Mouse (Mus musculus): ENCODE data around the gene Pard3b. TPM values are rescaled to one million over a fixed set of nuclear protein-coding genes. Genes with fewer than 3 reads are reported as not detected.
"Not testable (repeated sequence)": the region's sequence is repeated elsewhere in the genome, so short reads cannot be mapped to it uniquely, and the experiment has no call there.

Pard3b gene
- polyA plus RNA-seq, 1 experiment from 2014 or later = 15.4 TPM

GRCm38 (mm10) chr1:62604644-62605043 lies 966.0 kb downstream of the Pard3b start:
- WGBS = 97% methylated on average over 1 of the region's 1 CpGs
- H3K27me3 ChIP-seq (ENCODE audit: control insufficient read depth, insufficient read depth, low read length); DNase-seq (ENCODE audit: low spot score); H3K4me1 ChIP-seq (replicated peaks; ENCODE audit: control insufficient read depth, insufficient read depth, low read length); H3K36me3 ChIP-seq (ENCODE audit: control insufficient read depth, insufficient read depth, low read length); H3K27ac ChIP-seq (ENCODE audit: low read depth, low read length); H3K9ac ChIP-seq (ENCODE audit: low read length); H3K4me2 ChIP-seq (ENCODE audit: low read depth, low read length, severe bottlenecking); H3K9me3 ChIP-seq (ENCODE audit: control insufficient read depth, low read length); H3K4me3 ChIP-seq (ENCODE audit: low read depth, low read length); ATAC-seq (replicated peaks; ENCODE audit: low FRiP score): not testable (repeated sequence)

- Histone ChIP-seq H3K36me3 (ENCODE audit: control insufficient read depth, insufficient read depth, low read length) (no peaks in the 10 kb centered on the region), H3K4me2 (ENCODE audit: low read depth, low read length, severe bottlenecking) (no peak overlapping the region), H3K4me3 (ENCODE audit: low read depth, low read length) (no peak overlapping the region), H3K9me3 (ENCODE audit: control insufficient read depth, low read length) (no peaks in the 10 kb centered on the region), H3K9ac (ENCODE audit: low read length) (no peak overlapping the region), H3K27ac (ENCODE audit: low read depth, low read length) (no peak overlapping the region), H3K4me1 (replicated peaks; ENCODE audit: control insufficient read depth, insufficient read depth, low read length) (no peaks in the 10 kb centered on the region), H3K27me3 (ENCODE audit: control insufficient read depth, insufficient read depth, low read length) (no peaks in the 10 kb centered on the region)
- ATAC-seq (replicated peaks; ENCODE audit: low FRiP score) = no peak
- DNase-seq (ENCODE audit: low spot score) = no peak
- WGBS = 75% methylated on average over 3 of the region's 3 CpGs
Measured at GRCm38 (mm10) chr1:62618109-62618665, 979.6 kb downstream of the Pard3b start.

DNA sequence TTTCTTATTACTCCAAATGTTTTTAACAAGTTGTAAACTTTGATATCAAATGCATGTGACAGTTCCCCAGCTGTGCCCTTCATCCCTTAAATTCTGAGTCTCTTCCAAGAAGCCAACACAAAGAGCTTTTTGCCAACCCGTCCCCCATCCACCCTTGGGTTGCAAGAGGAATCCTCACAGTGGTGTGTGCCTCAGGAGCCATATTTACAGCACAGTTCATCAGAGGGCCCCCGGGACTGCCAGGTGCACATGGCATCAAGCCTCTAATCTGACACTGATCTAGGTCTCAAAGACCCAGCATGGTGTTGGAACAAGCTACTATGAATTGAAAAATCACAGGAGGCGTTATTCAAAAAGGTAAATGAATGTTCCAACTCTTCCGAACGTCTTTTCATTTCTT lies 980.8 kb downstream of the Pard3b start:
- no peak overlapping the region for H3K27ac ChIP-seq (ENCODE audit: low read depth, low read length)
- H3K36me3 ChIP-seq (ENCODE audit: control insufficient read depth, insufficient read depth, low read length) = no peaks in the 10 kb centered on the region
- no peaks in the 10 kb centered on the region for H3K9me3 ChIP-seq (ENCODE audit: control insufficient read depth, low read length)
- WGBS = 88% methylated on average over 5 of the region's 5 CpGs
- H3K9ac ChIP-seq (ENCODE audit: low read length) = no peak overlapping the region
- no peak overlapping the region for H3K4me2 ChIP-seq (ENCODE audit: low read depth, low read length, severe bottlenecking)
- no peak overlapping the region for H3K4me3 ChIP-seq (ENCODE audit: low read depth, low read length)
- DNase-seq (ENCODE audit: low spot score) (no peak), ATAC-seq (replicated peaks; ENCODE audit: low FRiP score) (no peak)
- no peaks in the 10 kb centered on the region for H3K4me1 ChIP-seq (replicated peaks; ENCODE audit: control insufficient read depth, insufficient read depth, low read length)
- no peaks in the 10 kb centered on the region for H3K27me3 ChIP-seq (ENCODE audit: control insufficient read depth, insufficient read depth, low read length)

- Histone ChIP-seq H3K4me1 (replicated peaks; ENCODE audit: control insufficient read depth, insufficient read depth, low read length) (no peaks in the 10 kb centered on the region), H3K9ac (ENCODE audit: low read length) (no peak overlapping the region), H3K27ac (ENCODE audit: low read depth, low read length) (no peak overlapping the region), H3K4me2 (ENCODE audit: low read depth, low read length, severe bottlenecking) (no peak overlapping the region), H3K36me3 (ENCODE audit: control insufficient read depth, insufficient read depth, low read length) (no peaks in the 10 kb centered on the region), H3K9me3 (ENCODE audit: control insufficient read depth, low read length) (no peaks in the 10 kb centered on the region), H3K27me3 (ENCODE audit: control insufficient read depth, insufficient read depth, low read length) (no peaks in the 10 kb centered on the region), H3K4me3 (ENCODE audit: low read depth, low read length) (no peak overlapping the region)
- 88% methylated on average over 1 of the region's 1 CpGs for WGBS
- DNase-seq (ENCODE audit: low spot score) (no peak), ATAC-seq (replicated peaks; ENCODE audit: low FRiP score) (no peak)
Measured at GRCm38 (mm10) chr1:62622447-62622846, 983.8 kb downstream of the Pard3b start.

DNA sequence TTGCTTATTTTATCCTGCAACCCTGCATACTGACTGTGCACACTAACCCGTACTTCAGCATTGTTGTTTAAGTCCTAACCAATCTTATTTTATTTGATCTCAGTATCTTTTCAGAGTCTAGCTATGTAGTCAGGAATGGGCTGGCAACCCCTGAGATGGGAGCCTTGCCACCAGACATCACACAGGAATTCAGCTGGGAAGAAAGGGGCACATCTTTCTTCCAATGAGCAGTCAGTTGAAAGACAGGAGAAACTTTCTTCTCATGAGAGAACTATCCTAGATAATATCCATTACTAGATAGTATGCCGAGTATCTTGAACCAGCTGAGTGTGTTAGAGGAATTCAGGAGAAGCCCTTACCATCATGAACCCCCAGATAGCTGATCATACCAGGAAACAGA lies 985.5 kb downstream of the Pard3b start:
- Histone ChIP-seq H3K9me3 (ENCODE audit: control insufficient read depth, low read length) (no peaks in the 10 kb centered on the region), H3K9ac (ENCODE audit: low read length) (no peak overlapping the region), H3K27ac (ENCODE audit: low read depth, low read length) (no peak overlapping the region), H3K27me3 (ENCODE audit: control insufficient read depth, insufficient read depth, low read length) (no peaks in the 10 kb centered on the region), H3K4me3 (ENCODE audit: low read depth, low read length) (no peak overlapping the region), H3K4me1 (replicated peaks; ENCODE audit: control insufficient read depth, insufficient read depth, low read length) (no peaks in the 10 kb centered on the region), H3K36me3 (ENCODE audit: control insufficient read depth, insufficient read depth, low read length) (no peaks in the 10 kb centered on the region), H3K4me2 (ENCODE audit: low read depth, low read length, severe bottlenecking) (no peak overlapping the region)
- WGBS = 91% methylated on average over 2 of the region's 2 CpGs
- no peak for ATAC-seq (replicated peaks; ENCODE audit: low FRiP score)
- DNase-seq (ENCODE audit: low spot score) = no peak

DNA sequence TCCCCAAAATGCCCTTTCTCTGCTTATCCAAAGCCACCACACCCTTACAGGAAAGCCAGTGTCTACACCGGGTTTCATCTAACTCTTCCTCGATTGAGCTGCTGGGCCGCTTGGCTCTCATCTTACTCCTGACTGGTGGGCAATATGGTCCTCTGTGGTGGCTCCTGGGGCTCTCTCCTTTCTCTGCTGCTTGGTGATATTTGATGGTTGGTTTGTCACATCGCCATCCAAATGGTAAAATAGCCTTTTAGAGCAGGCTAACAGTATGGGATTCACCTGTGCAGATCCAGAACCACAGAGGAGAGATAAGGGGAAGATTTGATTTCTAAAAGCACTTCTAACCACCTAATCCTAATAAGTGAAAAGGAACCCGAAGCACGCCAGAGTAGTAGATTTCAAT lies 986.2 kb downstream of the Pard3b start:
- ATAC-seq (replicated peaks; ENCODE audit: low FRiP score) (no peak), DNase-seq (ENCODE audit: low spot score) (no peak)
- H3K36me3 ChIP-seq (ENCODE audit: control insufficient read depth, insufficient read depth, low read length) = no peaks in the 10 kb centered on the region
- H3K9ac ChIP-seq (ENCODE audit: low read length) = no peak overlapping the region
- no peaks in the 10 kb centered on the region for H3K4me1 ChIP-seq (replicated peaks; ENCODE audit: control insufficient read depth, insufficient read depth, low read length)
- H3K4me3 ChIP-seq (ENCODE audit: low read depth, low read length) = no peak overlapping the region
- WGBS = 93% methylated on average over 6 of the region's 6 CpGs
- no peak overlapping the region for H3K4me2 ChIP-seq (ENCODE audit: low read depth, low read length, severe bottlenecking)
- no peaks in the 10 kb centered on the region for H3K27me3 ChIP-seq (ENCODE audit: control insufficient read depth, insufficient read depth, low read length)
- H3K27ac ChIP-seq (ENCODE audit: low read depth, low read length) = no peak overlapping the region
- no peaks in the 10 kb centered on the region for H3K9me3 ChIP-seq (ENCODE audit: control insufficient read depth, low read length)

GRCm38 (mm10) chr1:62625332-62625731 lies 986.7 kb downstream of the Pard3b start:
- no peak overlapping the region for H3K4me2 ChIP-seq (ENCODE audit: low read depth, low read length, severe bottlenecking)
- no peak overlapping the region for H3K9ac ChIP-seq (ENCODE audit: low read length)
- WGBS = 88% methylated on average over 4 of the region's 4 CpGs
- no peaks in the 10 kb centered on the region for H3K9me3 ChIP-seq (ENCODE audit: control insufficient read depth, low read length)
- no peaks in the 10 kb centered on the region for H3K27me3 ChIP-seq (ENCODE audit: control insufficient read depth, insufficient read depth, low read length)
- no peaks in the 10 kb centered on the region for H3K36me3 ChIP-seq (ENCODE audit: control insufficient read depth, insufficient read depth, low read length)
- no peak for DNase-seq (ENCODE audit: low spot score)
- H3K4me1 ChIP-seq (replicated peaks; ENCODE audit: control insufficient read depth, insufficient read depth, low read length) = no peaks in the 10 kb centered on the region
- ATAC-seq (replicated peaks; ENCODE audit: low FRiP score) = no peak
- H3K27ac ChIP-seq (ENCODE audit: low read depth, low read length) = no peak overlapping the region
- H3K4me3 ChIP-seq (ENCODE audit: low read depth, low read length) = no peak overlapping the region

DNA sequence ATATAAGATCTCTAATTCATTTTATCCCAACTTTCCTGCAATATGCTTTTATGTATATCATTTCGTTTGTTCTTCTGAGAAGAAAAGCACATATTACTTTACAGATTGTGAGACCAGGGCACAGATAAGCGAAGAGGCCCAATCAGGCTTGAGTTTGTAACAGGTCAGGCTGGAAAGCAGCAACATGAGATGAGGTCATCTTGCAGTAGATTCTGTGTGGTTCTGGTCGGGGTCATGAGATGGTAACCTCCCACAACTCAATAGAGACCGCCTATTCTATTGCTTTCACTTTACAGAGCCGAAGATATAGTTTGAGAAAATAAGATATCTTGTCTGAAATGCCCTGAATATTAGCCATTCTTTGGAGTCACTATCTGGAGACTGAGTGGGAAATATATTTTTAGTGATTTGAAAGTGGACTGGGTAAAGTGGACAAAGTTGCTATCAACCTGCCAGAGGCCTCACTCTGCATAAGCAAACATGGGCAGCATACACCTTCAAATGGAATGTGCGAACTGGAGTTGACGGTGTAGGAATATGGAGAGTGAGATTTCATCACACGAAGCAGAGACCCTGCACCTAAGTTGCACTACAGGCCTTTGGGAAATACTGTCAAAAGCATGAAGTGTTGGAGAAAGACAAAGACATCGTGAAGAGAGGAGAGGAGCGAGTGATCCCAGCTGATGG lies 987.3 kb downstream of the Pard3b start:
- 93% methylated on average over 10 of the region's 10 CpGs for WGBS

GRCm38 (mm10) chr1:62629952-62630351 lies 991.3 kb downstream of the Pard3b start:
- Histone ChIP-seq H3K27ac (ENCODE audit: low read depth, low read length) (no peak overlapping the region), H3K36me3 (ENCODE audit: control insufficient read depth, insufficient read depth, low read length) (no peaks in the 10 kb centered on the region), H3K27me3 (ENCODE audit: control insufficient read depth, insufficient read depth, low read length) (no peaks in the 10 kb centered on the region), H3K4me3 (ENCODE audit: low read depth, low read length) (no peak overlapping the region), H3K9ac (ENCODE audit: low read length) (no peak overlapping the region), H3K4me2 (ENCODE audit: low read depth, low read length, severe bottlenecking) (no peak overlapping the region), H3K9me3 (ENCODE audit: control insufficient read depth, low read length) (no peaks in the 10 kb centered on the region), H3K4me1 (replicated peaks; ENCODE audit: control insufficient read depth, insufficient read depth, low read length) (no peaks in the 10 kb centered on the region)
- no peak for ATAC-seq (replicated peaks; ENCODE audit: low FRiP score)
- 94% methylated on average over 1 of the region's 1 CpGs for WGBS
- no peak for DNase-seq (ENCODE audit: low spot score)

More for the DNA sequence above, 987.3 kb downstream of the Pard3b start:
- Histone ChIP-seq H3K9me3 (ENCODE audit: control insufficient read depth, low read length) (no peaks in the 10 kb centered on the region), H3K4me1 (replicated peaks; ENCODE audit: control insufficient read depth, insufficient read depth, low read length) (no peaks in the 10 kb centered on the region), H3K4me3 (ENCODE audit: low read depth, low read length) (no peak overlapping the region), H3K27ac (ENCODE audit: low read depth, low read length) (no peak overlapping the region), H3K9ac (ENCODE audit: low read length) (no peak overlapping the region), H3K27me3 (ENCODE audit: control insufficient read depth, insufficient read depth, low read length) (no peaks in the 10 kb centered on the region), H3K36me3 (ENCODE audit: control insufficient read depth, insufficient read depth, low read length) (no peaks in the 10 kb centered on the region), H3K4me2 (ENCODE audit: low read depth, low read length, severe bottlenecking) (no peak overlapping the region)
- DNase-seq (ENCODE audit: low spot score) (no peak), ATAC-seq (replicated peaks; ENCODE audit: low FRiP score) (no peak)

All from forebrain, embryonic 11.5 days (tissue).